Mouse (Mus musculus) kidney, postnatal 36 days (tissue): Measurements from ENCODE around the gene Olfr1230.

Source experiments
- DNase-seq, 2 experiments: peaks; one replicate each; pipeline ENCODE4 v3.0.0; 2021 to 2022; ENCODE audit warnings: mixed read lengths in 2 of 2

The Olfr1230 gene

GRCm38 (mm10) chr2:89297168-89297567, at the start of gene Olfr1230:
Olfr1230 (minus strand) TSS chr2:89297268.
- DNase-seq: no peak

GRCm38 (mm10) chr2:89342298-89342697, 45.2 kb upstream of the Olfr1230 start, which contains the start of gene Olfr1233:
Olfr1233 (minus strand) TSS chr2:89342398.
- no peak for DNase-seq

GRCm38 (mm10) chr2:89329575-89329974, 32.5 kb upstream of the Olfr1230 start, which contains the start of gene Olfr1232:
Olfr1232 (minus strand) TSS chr2:89329675.
- DNase-seq: no peak

- DNase-seq: no peak
Observed at GRCm38 (mm10) chr2:89306974-89307373, 9.9 kb upstream of the Olfr1230 start, which contains the start of gene Olfr1231. Olfr1231 (minus strand) TSS chr2:89307074.

GRCm38 (mm10) chr2:89287914-89288313, 9.2 kb downstream of the Olfr1230 start, which contains the start of gene Olfr1229:
Olfr1229 (minus strand) TSS chr2:89288014.
- no peak for DNase-seq

- no peak for DNase-seq
Observed at GRCm38 (mm10) chr2:89253962-89254361, 43.1 kb downstream of the Olfr1230 start, which contains the start of gene Olfr1228. Olfr1228 (minus strand) TSS chr2:89254062.
